Mouse (Mus musculus) heart, postnatal 0 days (tissue): Measurements from ENCODE around the gene Soat1.

ENCODE experiments used
- CTCF ChIP-seq: IDR thresholded peaks from 2 replicates; pipeline ENCODE4 v1.5.1; 2016; ENCODE audit warnings: antibody characterized with exemption, control low read depth, low read depth
- EP300 ChIP-seq: IDR thresholded peaks from 2 replicates; pipeline ENCODE4 v1.6.1; 2016; ENCODE audit warnings: antibody characterized with exemption, low read depth

DNA sequence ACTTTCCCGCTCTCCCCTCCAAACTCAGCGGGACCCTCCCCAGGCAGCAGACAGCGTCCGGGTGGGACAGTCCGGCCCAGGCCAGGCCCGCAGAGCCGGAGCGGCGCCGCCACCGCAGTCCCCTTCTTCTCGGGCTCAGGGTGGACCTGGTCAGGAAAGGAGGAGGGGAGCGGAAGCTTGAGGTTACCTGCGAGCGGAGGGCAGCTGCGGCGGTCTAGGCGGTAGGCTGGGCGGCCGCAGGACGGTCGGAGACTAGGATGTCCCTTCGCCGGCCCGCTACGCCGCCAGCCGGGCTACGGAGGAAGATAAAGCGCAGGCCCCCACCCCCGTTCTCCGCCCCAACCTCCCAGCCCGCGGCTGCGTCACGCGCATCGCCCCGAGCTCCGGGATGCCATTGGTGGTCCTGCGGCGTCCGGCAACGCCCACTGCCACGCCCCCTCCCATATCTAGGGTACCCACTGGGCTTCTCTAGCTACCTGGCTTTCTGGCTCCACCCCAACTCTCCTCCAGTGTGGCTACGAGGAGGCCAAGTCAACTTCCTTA is at the start of gene Soat1:
- TF ChIP-seq CTCF (no peak), EP300 (no peak)
